Mouse (Mus musculus) CH12F3 (cell line): ENCODE measurements around the gene Xxylt1.

ENCODE experiments used
- in situ Hi-C: fragments of 300-500 bp; cut with MboI; formaldehyde crosslinking; loops from 2 replicates; pipeline ENCODE4 v1.14.3; 2020; ENCODE audit warnings: low sequenced_read_pairs

Gene Xxylt1

DNA sequence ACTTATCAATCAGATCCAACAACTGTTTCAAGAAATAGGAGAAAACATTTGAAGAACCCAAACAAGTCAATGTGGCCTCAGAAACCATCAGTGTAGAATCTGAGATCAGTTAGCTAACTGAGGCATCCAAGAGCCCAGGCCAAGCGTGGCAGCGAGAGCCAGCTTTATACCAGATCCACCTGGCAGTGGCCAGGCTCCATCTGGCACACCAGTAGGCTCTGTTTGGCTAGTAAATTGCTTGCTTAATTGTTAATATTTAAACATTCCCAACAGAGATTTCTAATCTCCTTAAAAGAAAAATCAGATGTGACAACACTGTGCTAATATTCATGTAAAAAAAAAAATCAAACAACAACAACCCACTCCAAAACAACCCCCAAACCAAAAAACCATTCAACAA lies 83.2 kb downstream of the Xxylt1 start:
- in situ Hi-C loops: no loop called here

DNA sequence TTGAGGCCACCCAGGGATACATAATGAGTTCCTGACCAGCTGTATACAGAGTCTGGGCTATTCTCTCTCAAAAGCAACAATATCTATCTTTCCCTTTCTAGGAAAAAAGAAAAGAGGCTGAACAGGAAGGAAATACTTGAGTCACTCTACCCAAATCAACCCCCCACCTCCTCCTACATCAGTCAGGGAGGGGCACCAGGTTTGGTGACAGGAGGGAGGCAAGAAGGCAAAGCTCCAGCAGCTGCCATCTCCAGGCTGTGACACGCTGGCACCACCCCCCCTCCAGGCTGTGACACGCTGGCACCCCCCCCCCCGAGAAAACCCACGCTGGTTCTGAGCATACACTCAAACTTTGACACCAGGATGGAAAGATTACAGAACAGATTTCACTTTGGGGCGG lies 85.8 kb downstream of the Xxylt1 start:
- in situ Hi-C loops: no loop called here

DNA sequence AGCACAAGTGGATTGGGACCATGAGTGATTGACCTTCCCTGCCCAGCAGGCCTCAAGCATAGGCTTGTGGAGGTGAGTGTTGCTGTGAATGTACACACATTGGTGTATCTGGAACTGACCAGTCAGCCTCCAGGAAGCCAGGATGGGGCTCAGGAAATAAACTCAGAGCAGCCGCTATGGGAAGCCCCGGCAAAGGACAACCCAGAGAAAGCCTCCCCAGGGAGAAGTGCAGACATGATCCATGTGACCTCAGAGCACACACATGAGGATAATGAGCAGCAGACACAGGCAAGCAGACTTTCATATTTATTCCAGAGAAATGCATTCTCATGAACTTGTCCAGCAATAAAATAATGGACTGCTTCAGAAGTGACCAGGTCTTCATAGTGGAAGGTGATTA lies 86.4 kb downstream of the Xxylt1 start:
- in situ Hi-C loops: no loop called here

DNA sequence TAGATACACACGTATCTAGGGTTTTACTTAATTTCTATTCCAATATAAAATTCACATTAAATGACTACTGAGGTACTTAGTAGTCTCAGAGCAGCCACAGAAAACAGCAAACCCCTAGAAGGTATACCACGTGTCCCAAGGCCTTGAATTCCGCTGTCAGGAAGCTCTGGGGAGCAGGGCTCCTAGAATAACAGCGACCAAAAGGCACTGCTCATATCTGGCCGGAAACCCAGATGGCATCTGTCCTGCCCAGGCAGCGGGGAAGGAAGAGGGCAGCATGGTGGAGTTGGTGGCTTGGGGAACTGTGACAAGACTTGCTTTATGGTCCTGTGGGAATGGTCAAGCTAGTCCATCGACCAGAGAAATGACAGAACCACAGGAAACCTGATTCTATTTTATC lies 86.9 kb downstream of the Xxylt1 start:
- in situ Hi-C loops: no loop called here

DNA sequence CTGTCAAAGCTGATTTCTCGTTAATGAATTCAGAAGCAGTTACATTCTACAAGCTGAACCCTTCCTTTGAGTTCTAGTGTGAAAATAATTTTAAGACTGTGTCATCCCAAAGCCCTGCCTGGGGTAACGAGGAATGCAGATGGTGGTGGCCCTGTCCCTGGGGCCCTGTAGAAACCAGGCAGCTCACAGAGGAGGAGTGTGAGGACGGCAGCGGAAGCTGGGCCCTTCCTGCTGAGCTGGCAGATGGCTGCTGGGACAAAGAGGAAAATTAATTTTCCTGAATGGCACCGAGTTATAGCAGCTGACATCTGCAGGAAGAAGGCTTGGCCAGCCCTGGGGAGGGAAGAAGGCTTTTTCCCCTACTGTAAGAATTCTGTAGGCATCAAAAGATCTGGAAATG lies 88.7 kb downstream of the Xxylt1 start:
- in situ Hi-C loops: no loop called here

DNA sequence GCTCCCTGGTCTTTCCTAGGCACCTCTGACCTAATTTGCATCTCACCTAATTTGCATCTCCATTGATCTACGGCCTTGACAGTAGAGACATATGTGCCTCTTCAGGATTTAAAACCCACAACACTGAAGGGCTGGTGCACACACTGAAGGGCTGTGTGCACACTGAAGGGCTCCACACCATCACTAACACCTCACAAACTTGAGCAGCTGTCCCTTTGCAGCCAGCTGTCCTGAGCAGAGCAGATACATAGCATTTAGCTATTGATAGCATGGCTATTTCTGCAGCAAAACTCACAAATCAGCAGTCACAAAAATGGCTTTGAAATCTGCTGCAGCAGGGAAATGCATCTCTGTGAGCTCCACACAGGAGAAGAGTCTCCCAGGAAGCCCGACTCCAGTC lies 90.6 kb downstream of the Xxylt1 start:
- in situ Hi-C loops: no loop called here

DNA sequence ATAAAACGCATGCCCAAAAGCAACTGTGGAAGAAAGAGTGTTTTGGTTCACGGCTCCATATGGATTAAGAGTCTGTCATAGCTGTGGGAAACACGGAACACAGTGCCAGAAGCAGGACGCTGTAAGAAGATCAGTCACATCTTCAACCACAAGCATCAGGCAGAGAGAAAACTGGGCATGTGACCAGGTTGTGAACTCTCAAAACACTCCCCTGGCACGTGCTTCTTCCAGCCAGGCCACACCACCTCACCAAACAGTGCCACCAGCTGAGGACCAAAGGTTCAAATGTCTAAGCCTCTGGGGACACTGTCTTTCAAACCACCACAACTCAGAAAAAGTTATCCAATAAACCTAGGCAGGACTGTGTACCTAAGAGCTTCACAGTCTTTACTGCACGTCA lies 93.0 kb downstream of the Xxylt1 start:
- in situ Hi-C loops: no loop called here

DNA sequence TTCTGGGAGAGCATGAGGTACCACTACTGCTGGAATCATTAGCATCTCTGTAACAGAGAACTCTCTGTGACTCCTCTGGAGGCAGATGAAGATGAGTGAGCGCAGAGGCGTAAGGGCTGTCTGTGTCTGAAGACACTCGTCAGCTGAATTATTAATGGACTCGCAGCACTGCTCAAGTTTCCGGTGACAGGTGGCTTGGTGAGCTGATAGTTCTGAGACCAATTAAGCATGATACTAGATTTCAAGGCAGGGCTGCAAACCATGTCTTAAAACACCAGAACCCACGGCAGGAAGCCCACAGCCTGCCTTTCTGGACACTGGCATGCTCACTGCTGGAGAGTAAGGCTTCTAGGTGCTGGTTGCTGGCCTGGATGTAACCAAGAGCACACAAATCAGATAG lies 93.5 kb downstream of the Xxylt1 start:
- in situ Hi-C loops: no loop called here

DNA sequence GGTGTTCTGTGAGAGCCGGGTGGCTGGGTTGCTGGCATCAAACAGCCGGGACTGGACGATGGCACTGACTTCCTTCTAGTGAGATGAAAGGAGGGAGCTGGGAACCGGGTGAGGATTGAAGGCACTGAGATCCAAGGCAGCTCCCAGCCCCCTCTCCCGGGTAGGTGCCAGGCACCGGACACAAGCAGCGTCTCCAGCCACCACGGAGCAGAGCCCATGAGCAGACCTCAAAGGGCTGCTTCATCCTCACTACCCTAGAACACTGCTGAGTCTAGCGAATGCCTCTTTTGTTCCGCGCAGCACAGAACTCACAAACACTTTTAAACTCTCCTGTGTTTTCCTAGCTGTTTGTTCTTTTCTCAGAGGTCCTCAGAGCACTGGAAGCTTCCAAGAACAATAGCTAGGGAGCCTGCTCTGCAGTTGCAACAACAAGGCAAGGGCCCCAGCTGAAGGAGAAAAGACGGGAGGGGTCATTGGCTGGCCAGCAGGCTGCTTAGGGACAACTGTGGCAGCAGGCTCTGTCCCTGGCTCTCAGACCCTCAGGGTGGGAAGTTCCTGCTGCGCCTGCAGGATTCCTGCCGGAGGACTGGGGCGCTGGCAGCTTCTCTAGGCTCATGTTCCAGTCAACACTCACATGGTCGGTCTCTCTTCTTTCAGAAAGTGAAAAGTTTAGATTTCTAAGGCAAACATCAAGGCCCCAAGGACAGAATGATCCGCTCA lies 96.2 kb downstream of the Xxylt1 start:
- in situ Hi-C loops: no loop called here

DNA sequence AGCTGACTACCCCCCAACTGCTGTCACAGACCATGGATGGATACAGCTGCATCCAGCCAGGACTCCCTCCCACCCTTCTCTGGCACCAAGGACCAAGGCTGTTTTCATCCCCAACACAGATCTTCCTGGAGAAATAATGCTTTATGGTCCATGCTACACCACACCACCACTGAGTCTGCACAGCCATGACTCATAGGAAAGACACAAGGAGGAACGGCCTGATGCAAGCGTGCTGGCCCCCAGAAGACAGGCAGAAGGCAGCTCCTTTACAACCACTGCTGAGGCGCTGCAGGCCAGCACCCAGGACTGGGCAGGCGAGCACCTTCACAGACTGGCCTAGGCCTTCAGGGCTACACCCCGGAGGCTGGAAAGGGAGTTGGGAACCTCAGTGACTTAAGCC lies 97.1 kb downstream of the Xxylt1 start:
- in situ Hi-C loops: no loop called here

DNA sequence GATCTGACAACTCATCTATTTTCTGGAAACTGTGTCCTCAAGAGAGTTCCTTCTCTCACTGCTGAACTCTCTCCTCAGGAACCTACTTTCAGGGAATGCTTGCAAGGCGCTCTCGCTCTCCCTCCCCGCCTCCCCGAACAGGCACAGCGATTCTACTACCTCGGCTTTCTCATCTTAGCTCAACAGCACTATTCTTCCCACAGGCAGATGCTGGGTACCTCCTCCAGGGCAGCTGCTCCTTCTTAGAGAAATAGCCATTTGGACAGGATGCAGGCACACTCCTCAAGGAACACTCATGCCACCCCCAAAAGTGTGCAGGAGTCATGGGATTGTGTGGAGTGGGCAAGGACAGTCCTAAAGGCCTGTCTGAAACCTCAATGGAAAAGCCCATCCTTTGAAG lies 97.5 kb downstream of the Xxylt1 start:
- in situ Hi-C loops: no loop called here

DNA sequence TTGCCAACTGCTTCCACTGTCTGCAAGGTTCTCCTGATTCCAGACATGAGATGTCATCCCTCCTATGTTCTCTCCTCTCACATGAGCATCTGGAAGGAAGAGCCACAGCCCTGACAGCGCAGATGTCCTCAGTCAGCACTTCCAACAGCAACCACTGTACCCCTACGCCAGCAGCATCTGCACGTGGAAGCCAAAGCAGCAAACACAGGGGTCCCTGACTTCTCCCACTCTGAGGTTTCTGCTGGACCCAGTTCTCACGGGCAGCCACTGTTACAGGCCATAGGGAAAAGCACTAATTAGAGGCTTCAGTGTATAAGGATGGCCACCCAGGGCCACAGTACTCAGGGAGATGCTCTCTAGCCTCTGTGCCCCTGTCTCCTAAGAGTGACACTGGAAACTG lies 98.0 kb downstream of the Xxylt1 start:
- in situ Hi-C loops: no loop called here

DNA sequence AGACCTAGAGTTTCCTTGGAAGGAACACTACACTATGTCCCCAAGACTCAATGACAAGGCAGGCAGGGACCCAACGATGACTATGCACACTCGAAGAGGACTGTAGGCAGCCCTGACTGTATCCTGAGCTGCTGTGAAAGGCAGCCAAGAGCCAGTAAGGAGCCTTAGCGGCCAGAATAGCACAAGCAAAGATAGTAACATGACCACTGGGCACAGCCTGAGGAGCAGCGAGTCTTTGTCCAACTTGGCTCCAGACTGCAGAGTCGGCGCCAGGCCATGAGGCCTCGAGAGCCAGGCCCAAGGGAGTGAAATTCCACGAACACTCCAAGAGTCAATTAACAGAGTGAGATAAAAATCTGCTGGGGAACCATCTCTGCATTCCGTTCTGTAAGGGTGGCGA lies 99.9 kb downstream of the Xxylt1 start:
- in situ Hi-C loops: no loop called here

DNA sequence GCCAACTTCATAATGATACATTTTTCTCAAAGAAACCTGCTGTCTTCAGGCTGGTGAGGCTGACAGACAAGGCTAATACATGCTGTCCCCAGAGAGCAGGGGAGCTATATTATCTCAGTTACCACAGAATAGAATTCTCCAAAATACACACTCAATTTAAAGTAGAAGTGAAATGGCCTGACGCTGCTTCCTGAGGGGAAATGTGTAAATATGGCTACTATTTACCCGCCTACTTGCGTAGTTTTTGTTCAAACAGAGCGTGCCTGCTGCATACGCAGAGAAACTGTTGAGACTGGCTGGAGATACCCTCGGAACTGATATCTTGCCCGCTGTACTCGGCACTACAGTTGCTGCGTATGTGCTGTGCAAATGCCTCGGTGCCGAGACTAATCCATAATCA lies 101.3 kb downstream of the Xxylt1 start:
- in situ Hi-C loops: loop anchor here (10.0 kb wide), 1 partner anchor 385 kb away; the partner anchor contains the start of gene Fam43a

DNA sequence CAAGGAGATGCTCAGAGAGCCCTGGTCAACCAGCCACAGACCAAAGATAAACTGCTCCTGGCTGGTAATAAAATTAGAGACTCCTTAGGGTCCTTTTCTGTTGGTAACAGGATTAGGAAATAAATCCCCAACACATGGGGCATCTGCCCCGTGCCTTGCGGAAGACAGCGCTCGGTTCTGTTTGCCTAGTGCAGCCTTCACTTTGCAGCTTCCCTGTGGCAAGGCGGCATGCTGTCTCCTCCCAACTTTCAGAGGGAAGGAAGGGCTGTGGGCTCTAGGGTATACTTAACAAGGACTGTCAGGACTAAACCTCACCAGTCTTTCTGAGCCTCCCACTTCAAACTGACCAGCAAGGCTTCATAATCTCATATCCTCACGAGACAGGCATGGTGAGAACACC lies 103.5 kb downstream of the Xxylt1 start:
- in situ Hi-C loops: loop anchor here (10.0 kb wide), 1 partner anchor 383 kb away; the partner anchor contains the start of gene Fam43a

DNA sequence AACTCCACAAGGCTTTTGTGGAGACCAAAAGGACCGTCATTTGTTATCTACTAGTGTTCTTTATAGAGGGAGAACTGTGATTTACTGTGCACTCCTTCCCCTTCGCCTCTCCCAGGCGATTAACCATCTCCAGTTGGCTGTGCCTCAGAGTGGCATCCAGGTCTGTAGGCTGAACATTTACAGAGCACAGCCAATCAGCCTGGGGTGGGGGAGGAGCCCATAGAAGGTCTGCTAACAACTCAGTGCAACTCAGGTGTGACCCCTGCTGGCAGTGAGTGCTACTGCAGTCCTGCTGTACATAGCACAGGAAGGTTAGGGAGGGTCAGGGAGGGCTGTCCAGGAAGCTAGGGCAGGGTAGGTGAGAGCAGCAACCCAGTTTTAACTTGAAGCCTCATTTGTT lies 104.0 kb downstream of the Xxylt1 start:
- in situ Hi-C loops: loop anchor here (10.0 kb wide), 1 partner anchor 382 kb away; the partner anchor contains the start of gene Fam43a

DNA sequence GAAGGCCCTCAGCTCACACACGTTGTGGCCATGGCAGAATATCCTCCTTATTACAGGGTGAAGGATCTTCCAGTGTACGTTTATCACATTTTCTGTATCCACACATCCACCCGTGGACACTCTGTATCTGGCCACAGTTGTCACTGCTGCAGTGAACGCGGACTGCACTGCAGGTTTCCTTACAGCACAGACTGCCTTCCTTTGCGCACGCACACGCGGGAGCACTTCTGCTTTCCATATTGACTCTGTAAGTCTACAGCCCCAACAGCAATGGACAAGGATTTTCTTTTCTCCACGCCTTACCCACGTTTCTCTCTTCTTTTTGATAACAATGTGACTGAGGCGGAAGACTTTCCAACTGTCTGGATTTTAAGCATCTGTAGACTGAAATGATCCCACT lies 106.7 kb downstream of the Xxylt1 start:
- in situ Hi-C loops: loop anchor here (10.0 kb wide), 1 partner anchor 380 kb away; the partner anchor contains the start of gene Fam43a

DNA sequence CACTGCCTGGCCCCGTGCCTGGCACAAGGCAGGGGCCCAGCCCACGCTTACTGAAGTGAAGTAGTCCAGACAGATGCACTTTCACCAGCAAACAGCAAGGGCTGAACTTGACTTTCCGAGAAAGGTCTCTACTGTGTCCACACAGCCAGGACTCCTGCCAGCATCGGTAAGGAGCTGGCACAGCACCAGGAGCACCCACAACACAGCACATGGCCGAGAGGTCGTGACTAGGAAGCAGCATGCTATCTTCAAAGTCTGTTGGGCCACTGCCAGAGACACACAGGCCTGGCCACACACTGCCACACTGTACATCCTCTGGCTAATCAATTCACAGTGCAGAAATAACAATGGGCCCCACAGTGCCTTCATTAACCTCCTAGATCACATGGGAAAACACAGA lies 107.8 kb downstream of the Xxylt1 start:
- in situ Hi-C loops: loop anchor here (10.0 kb wide), 1 partner anchor 379 kb away; the partner anchor contains the start of gene Fam43a

DNA sequence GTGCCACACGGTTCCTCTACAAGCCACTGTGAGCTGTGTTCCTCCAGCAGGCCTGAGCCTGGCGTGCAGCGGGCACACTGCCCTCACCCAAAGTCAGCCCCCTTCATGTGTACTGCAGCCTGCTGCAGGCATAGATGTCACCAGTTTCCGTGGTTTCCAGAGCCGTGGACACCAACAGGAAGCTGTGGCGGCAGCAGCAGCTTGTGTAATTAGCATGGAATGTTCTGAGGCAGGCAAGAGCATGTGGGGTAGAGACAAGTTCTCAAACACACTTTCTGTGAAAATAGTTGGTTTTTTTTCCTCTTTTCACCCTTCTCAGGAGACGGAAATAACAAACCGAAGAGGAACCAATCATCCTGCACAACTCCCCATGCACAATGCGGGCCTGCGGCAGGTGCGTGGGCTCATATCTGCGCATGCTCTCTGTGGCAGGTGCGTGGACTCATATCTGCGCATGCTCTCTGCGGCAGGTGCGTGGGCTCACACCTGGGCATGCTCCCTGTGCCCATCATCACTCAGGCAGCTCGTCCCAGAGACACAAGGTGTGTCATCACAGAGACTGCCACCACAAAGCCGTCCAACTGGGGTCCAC lies 109.2 kb downstream of the Xxylt1 start:
- in situ Hi-C loops: loop anchor here (10.0 kb wide), 1 partner anchor 377 kb away; the partner anchor contains the start of gene Fam43a

DNA sequence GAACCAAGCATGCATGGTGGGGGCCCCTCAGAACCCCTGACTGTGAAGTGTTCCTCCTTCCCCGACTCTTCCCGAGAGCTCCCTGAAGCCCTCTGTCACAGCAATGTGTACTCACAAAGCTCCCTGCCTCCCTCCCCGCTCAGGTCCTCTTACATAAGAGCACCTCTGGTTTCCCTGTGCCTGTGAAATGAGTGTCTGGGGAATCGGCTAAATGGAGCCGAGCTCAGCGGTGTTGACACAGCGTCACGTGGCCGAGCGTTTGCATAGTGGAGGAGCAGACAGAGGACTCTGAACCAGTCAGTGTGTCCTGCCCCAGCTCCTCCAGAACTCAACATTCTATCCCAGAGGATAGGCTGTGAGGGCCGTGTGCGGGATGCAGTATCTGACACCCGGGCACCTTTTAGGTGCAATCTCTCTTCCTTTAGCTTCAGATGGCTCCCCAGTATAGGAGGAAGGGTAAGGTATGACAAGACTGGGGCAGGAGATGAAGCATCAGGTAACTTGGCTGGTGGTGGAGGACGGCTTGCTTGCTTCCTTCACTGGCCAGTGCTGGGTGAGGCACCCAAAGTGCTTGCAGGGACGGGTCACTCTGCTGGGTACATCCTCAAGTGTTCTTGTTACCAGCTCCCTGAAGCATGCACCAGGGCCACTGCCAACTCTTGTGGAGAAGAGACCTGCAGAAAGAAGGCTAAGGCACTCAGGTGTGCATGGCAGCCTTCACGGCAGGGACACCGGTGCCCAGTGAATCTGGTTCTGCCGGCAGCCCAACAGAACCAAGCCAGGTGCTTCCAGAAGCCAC lies 111.8 kb downstream of the Xxylt1 start:
- in situ Hi-C loops: loop anchor here (10.0 kb wide), 1 partner anchor 375 kb away; the partner anchor contains the start of gene Fam43a

DNA sequence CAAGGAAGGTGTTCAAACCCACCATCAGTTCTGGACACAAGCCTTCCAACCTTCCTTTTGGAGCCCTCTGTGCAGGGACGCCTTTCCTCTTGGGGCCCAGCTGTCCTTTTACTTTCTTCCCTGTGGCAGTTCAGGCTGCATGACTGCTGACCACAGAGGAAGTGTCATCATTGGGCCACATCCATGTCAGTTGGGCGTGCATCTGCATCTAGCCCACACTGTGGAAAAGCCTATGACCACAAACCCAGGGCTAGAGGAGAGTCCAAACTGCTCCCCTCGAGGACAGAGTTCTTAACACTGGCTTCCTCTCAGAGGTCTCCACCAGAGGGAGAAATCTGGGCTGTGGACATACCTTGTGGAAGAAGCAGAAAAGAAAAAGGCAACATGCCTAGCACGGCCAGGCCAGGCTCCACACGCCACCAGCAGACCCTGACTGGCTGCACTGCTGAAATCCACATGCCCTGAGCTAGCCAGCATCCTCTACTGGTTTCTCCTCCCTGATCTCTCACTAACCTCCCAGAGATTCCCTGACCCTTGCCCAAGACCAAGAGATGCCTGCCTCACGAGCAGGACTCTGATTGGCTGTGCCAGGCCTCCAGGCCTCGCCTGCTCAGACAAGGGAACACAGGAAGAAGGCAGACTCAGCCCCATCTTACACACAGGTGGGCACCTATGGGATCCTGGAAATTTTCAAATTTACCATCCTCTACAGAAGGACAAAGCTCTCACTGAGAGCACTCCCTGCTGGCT lies 112.7 kb downstream of the Xxylt1 start:
- in situ Hi-C loops: no loop called here
